Mouse (Mus musculus): ENCODE measurements around the gene Wdr31. TPM values are rescaled to one million over a fixed set of nuclear protein-coding genes. Genes with fewer than 3 reads are reported as not detected.

Wdr31 gene
- total RNA-seq, 2 experiments from 2014 or later: 0.27 to 0.54 TPM

Other genes starting within 250 kb of the Wdr31 start
- 1 to 10 TPM; 3.0 to 3.3 TPM for gene Zfp37, start 239.8 kb downstream of the Wdr31 start, total RNA-seq (2021)
- gene Slc31a2, start 208.3 kb downstream of the Wdr31 start, total RNA-seq (2021): 1 to 10 TPM; 6.6 to 9.2 TPM
- gene Fkbp15, start 110.3 kb downstream of the Wdr31 start, total RNA-seq (2021): 10 to 100 TPM; 18.0 to 22.0 TPM
- gene Slc31a1, start 110.2 kb downstream of the Wdr31 start, total RNA-seq (2021): 10 to 100 TPM; 12.4 to 16.6 TPM
- gene Cdc26, start 62.3 kb downstream of the Wdr31 start, total RNA-seq (2021): 10 to 100 TPM; 53.5 to 59.4 TPM
- 10 to 100 TPM; 13.5 to 13.6 TPM for gene Prpf4, start 62.1 kb downstream of the Wdr31 start, total RNA-seq (2021)
- not detected for gene Rnf183, start 35.6 kb downstream of the Wdr31 start, total RNA-seq (2021)
- under 1 TPM; 0.66 to 0.70 TPM for gene Bspry, start 9.2 kb upstream of the Wdr31 start, total RNA-seq (2021)
- gene Hdhd3, start 32.6 kb upstream of the Wdr31 start, total RNA-seq (2021): 1 to 10 TPM; 3.9 to 6.2 TPM
- gene Alad, start 49.0 kb upstream of the Wdr31 start, total RNA-seq (2021): 10 to 100 TPM; 26.9 to 30.0 TPM
- 10 to 100 TPM; 20.9 to 21.8 TPM for gene Pole3, start 54.2 kb upstream of the Wdr31 start, total RNA-seq (2021)
- gene 4933430I17Rik, start 54.5 kb upstream of the Wdr31 start, total RNA-seq (2021): under 1 TPM; 0.18 to 0.26 TPM
- 10 to 100 TPM; 20.1 to 32.8 TPM for gene Rgs3, start 89.0 kb upstream of the Wdr31 start, total RNA-seq (2021)

Measured in gastrocnemius, postnatal 10 days (tissue).